Mouse (Mus musculus) thymus, adult 2 months (tissue): ENCODE measurements around the gene Rftn2.

ENCODE experiments used
- CTCF ChIP-seq: fragments of 200-500 bp; IDR thresholded peaks from 2 replicates; pipeline ENCODE4 v1.5.1; 2012; ENCODE audit warnings: mild to moderate bottlenecking, control low read depth, low read length, moderate library complexity, borderline replicate concordance; ENCODE audit not compliant: control insufficient read depth, poor library complexity, insufficient read depth; ENCODE audit errors: extremely low read depth
- POLR2A ChIP-seq: fragments of 200-500 bp; IDR thresholded peaks from 2 replicates; pipeline ENCODE4 v1.6.1; 2012; ENCODE audit warnings: mild to moderate bottlenecking, low read length, control low read depth, moderate library complexity; ENCODE audit not compliant: control insufficient read depth, poor library complexity, insufficient read depth; ENCODE audit errors: extremely low read depth

GRCm38 (mm10) chr1:55234910-55235520 is 8.4 kb upstream of the Rftn2 start:
- no peak for TF ChIP-seq CTCF
- TF ChIP-seq POLR2A, result no peak
